Mouse (Mus musculus): ENCODE results near the gene Exosc5. TPM values are rescaled to one million over a fixed set of nuclear protein-coding genes. Genes with fewer than 3 reads are reported as not detected.

Exosc5 gene
- polyA plus RNA-seq, 1 experiment from 2014 or later: 48.3 TPM

DNA sequence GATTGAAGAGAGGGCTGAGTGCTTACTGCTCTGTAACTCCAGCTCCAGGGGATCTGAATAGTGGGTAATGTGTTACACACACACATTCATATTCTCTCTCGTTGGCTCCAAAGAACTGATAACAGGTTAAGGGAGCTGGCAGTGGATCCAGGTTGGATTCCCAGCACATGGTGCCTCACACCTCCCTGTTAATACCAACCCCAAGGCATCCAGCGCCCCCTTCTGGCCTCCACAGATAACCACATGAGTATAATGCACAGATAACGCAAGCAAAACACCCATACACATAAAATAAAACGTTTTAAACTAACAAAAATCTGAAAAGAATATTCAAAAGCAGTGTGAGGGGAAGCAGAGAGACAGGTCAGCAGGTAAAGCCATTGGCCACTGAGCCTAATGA, 13.5 kb downstream of the Exosc5 start:
- WGBS: 53% methylated on average over 4 of the region's 4 CpGs
- Histone ChIP-seq H3K4me2 (ENCODE audit: low read length) (no peak overlapping the region), H3K4me3 (replicated peaks; ENCODE audit: low read length) (no peak overlapping the region), H3K27ac (ENCODE audit: low read length) (no peak overlapping the region), H3K9ac (replicated peaks; ENCODE audit: low read depth, low read length) (no peak overlapping the region), H3K36me3 (ENCODE audit: control insufficient read depth, insufficient read depth) (0 out of 2 replicates have a peak, but pooled peaks cover 3% of the 10 kb centered on the region), H3K4me1 (replicated peaks; ENCODE audit: control insufficient read depth, insufficient read depth, low read length) (peaks cover 25% of the 10 kb centered on the region), H3K27me3 (replicated peaks; ENCODE audit: control insufficient read depth, insufficient read depth, low read length) (peaks cover 20% of the 10 kb centered on the region), H3K9me3 (ENCODE audit: control insufficient read depth, low read length) (no peaks in the 10 kb centered on the region)
- ATAC-seq: no peak

DNA sequence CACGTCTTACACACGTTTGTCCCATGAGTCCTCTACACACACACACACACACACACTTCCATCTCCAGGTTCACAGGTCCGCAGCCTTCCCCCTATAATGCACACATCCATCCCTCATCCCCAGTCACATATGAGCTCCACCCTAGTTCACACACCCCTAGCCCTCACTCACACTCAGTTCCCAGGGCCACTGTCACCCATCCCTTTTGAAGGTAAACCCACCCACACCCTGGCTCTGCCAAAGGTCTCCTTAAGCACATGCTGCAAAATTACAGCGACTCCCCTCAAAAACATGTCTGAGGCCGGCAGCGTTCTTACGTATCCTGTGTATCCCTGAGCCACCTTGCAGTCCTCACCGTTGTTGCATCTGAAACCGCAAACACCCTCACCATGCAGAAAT, 15.3 kb downstream of the Exosc5 start:
- no peak for ATAC-seq
- Histone ChIP-seq H3K4me2 (ENCODE audit: low read length) (peak overlapping the region; percentile 60), H3K27me3 (replicated peaks; ENCODE audit: control insufficient read depth, insufficient read depth, low read length) (peaks cover 22% of the 10 kb centered on the region), H3K9ac (replicated peaks; ENCODE audit: low read depth, low read length) (no peak overlapping the region), H3K9me3 (ENCODE audit: control insufficient read depth, low read length) (no peaks in the 10 kb centered on the region), H3K27ac (ENCODE audit: low read length) (no peak overlapping the region), H3K4me1 (replicated peaks; ENCODE audit: control insufficient read depth, insufficient read depth, low read length) (peaks cover 25% of the 10 kb centered on the region), H3K36me3 (ENCODE audit: control insufficient read depth, insufficient read depth) (no peaks in the 10 kb centered on the region), H3K4me3 (replicated peaks; ENCODE audit: low read length) (peak overlapping the region; percentile 43)
- 31% methylated on average over 9 of the region's 9 CpGs for WGBS

DNA sequence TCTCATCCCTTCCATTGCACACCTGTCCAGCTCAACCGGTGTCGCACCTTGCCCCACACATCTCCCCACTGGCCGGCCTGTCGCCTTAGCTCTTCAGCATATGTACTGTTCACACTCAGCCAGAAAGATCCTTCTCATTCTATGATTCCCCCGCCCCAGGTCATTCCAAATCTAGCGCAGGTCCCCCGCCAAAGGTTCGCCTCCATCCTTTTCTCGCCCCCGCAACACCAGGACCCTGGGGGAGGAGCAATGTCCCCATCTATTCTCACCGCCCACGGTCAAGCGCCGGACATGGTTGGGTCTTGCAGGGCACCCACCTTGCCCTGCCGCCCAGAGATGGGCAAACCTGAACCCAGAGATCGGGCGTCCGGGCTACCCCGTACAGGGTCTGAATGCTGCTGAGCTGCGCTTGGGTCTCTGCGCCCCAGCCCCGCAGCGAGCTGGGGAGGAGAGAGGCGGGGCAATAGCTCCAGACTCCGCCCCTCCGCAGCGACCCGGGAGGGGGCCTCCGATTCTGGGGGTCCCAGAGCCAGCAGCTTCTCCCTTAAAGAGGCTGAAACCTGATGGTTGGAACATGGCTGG, 15.8 kb downstream of the Exosc5 start, which contains the start of gene Tmem91:
TSS of gene Tmem91 (minus strand) at position 448 of the 582 bp plus-strand sequence.
- Histone ChIP-seq H3K4me2 (ENCODE audit: low read length) (peak within 1 kb of the TSS; percentile 60), H3K9ac (replicated peaks; ENCODE audit: low read depth, low read length) (peak within 1 kb of the TSS; percentile 53), H3K36me3 (ENCODE audit: control insufficient read depth, insufficient read depth) (no peaks in the 10 kb centered on the region), H3K27ac (ENCODE audit: low read length) (peak within 1 kb of the TSS; percentile 29), H3K4me1 (replicated peaks; ENCODE audit: control insufficient read depth, insufficient read depth, low read length) (peaks cover 25% of the 10 kb centered on the region), H3K27me3 (replicated peaks; ENCODE audit: control insufficient read depth, insufficient read depth, low read length) (peaks cover 22% of the 10 kb centered on the region), H3K4me3 (replicated peaks; ENCODE audit: low read length) (peak within 1 kb of the TSS; percentile 43), H3K9me3 (ENCODE audit: control insufficient read depth, low read length) (no peaks in the 10 kb centered on the region)
- 2% methylated on average over 29 of the region's 29 CpGs for WGBS
- no peak; the same call in 1 of the 2 replicates for ATAC-seq

DNA sequence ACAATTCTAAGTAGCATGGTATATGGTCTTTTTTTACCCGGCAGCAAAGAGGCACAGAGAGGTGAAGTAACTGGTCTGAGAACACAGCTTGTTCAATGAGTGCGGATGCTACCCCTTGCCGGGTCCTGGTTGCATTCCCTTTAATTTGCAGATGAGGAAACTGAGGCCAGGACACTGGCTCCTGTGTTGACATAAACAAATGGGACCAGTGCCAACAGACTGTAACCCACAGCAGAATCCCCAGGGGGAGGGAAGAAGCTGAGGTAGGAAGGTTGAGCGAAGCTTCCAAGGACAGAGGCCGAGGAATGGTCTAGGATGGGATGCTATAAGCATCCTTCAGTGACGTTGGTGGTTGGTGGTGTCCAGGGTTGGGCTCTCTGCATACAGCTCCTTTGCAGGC, 16.4 kb downstream of the Exosc5 start:
- Histone ChIP-seq H3K36me3 (ENCODE audit: control insufficient read depth, insufficient read depth) (no peaks in the 10 kb centered on the region), H3K4me1 (replicated peaks; ENCODE audit: control insufficient read depth, insufficient read depth, low read length) (peaks cover 30% of the 10 kb centered on the region), H3K9me3 (ENCODE audit: control insufficient read depth, low read length) (no peaks in the 10 kb centered on the region), H3K27me3 (replicated peaks; ENCODE audit: control insufficient read depth, insufficient read depth, low read length) (peaks cover 22% of the 10 kb centered on the region), H3K27ac (ENCODE audit: low read length) (no peak overlapping the region), H3K4me3 (replicated peaks; ENCODE audit: low read length) (peak overlapping the region; percentile 43), H3K4me2 (ENCODE audit: low read length) (peak overlapping the region; percentile 60), H3K9ac (replicated peaks; ENCODE audit: low read depth, low read length) (no peak overlapping the region; the same call in 1 of the 2 replicates)
- WGBS: 47% methylated on average over 6 of the region's 6 CpGs
- ATAC-seq: no peak

DNA sequence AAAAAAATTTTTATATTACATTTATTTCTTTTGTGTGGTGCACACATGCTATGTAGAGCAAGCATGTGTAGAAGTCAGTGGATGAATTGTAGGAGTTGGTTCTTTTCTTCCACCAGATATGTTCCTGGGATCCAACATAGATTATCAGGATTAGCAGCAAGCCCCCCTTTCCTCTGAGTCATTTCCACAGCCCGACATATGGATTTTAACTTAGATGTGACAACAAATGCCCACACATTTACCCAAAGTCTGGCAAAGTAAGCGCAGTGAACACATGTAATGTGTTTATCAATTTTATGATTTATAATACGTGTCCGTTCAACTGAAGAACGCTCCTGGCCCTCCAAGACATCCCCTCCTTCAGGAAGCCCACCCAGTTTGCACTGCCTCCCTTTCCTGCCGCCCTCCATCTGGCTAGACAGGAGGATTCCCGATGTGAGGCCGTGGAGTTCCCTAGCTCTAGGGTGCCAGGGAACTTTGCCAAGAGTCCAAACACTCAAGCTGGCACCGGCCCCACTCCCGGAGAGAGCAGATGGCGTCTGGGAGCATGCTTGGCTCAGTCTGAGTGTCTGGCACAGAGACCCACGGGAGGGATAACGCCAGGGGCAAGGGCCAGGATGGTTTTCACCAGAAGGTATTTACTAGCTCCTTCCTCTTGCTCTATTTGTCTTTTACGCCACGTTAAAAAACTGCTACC, 17.3 kb downstream of the Exosc5 start:
- WGBS: 27% methylated on average over 15 of the region's 15 CpGs
- Histone ChIP-seq H3K4me3 (replicated peaks; ENCODE audit: low read length) (no peak overlapping the region), H3K9ac (replicated peaks; ENCODE audit: low read depth, low read length) (no peak overlapping the region), H3K27me3 (replicated peaks; ENCODE audit: control insufficient read depth, insufficient read depth, low read length) (peaks cover 22% of the 10 kb centered on the region), H3K36me3 (ENCODE audit: control insufficient read depth, insufficient read depth) (no peaks in the 10 kb centered on the region), H3K27ac (ENCODE audit: low read length) (peak overlapping the region; percentile 90), H3K4me1 (replicated peaks; ENCODE audit: control insufficient read depth, insufficient read depth, low read length) (peaks cover 30% of the 10 kb centered on the region), H3K4me2 (ENCODE audit: low read length) (no peak overlapping the region), H3K9me3 (ENCODE audit: control insufficient read depth, low read length) (no peaks in the 10 kb centered on the region)
- peak; percentile 76 for ATAC-seq

DNA sequence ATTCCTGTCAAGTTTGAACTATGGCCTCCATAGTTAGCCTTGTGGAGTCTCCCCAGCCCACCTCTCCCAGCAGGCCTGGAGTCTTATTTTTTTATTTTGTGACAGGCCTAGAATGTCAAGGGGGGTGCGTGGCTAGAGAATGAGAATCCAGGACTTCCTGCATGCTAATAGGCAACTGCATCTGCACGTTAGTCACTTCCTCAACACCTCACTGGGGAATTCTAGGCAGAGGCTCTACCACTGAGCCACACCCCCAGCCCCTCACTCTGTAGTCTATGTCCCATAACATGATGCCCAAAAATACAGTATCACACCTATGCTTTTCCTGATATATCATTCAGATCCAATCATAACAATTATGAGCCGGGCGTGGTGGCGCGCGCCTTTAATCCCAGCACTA, 18.0 kb downstream of the Exosc5 start:
- peaks cover 22% of the 10 kb centered on the region for H3K27me3 ChIP-seq (replicated peaks; ENCODE audit: control insufficient read depth, insufficient read depth, low read length)
- no peaks in the 10 kb centered on the region for H3K36me3 ChIP-seq (ENCODE audit: control insufficient read depth, insufficient read depth)
- no peaks in the 10 kb centered on the region for H3K9me3 ChIP-seq (ENCODE audit: control insufficient read depth, low read length)
- ATAC-seq: no peak
- 78% methylated on average over 7 of the region's 7 CpGs for WGBS
- peak overlapping the region; percentile 90 for H3K27ac ChIP-seq (ENCODE audit: low read length)
- H3K4me3 ChIP-seq (replicated peaks; ENCODE audit: low read length): no peak overlapping the region
- H3K4me2 ChIP-seq (ENCODE audit: low read length): no peak overlapping the region
- peaks cover 30% of the 10 kb centered on the region for H3K4me1 ChIP-seq (replicated peaks; ENCODE audit: control insufficient read depth, insufficient read depth, low read length)
- H3K9ac ChIP-seq (replicated peaks; ENCODE audit: low read depth, low read length): no peak overlapping the region

DNA sequence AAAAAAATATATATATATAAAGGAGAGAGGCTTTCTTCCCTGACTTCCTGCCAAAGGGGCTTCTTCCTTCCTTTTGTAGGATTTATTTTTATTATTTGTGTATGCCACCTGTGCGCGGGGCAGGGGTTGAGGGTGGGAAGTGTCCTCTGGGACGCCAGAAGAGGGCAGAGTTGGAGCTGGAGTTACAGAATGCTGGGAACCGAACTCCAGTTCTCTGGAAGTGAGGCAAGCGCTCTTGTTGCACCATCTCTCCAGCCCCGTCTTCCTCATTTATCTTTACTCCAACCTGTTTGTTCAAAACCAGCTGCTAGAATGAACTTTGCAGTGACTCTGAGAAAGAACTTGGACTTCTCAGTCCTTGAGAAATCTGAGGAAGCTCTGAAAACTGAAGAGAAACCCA, 21.0 kb downstream of the Exosc5 start:
- no peaks in the 10 kb centered on the region for H3K9me3 ChIP-seq (ENCODE audit: control insufficient read depth, low read length)
- no peak overlapping the region; the same call in 1 of the 2 replicates for H3K27ac ChIP-seq (ENCODE audit: low read length)
- ATAC-seq: no peak
- H3K36me3 ChIP-seq (ENCODE audit: control insufficient read depth, insufficient read depth): no peaks in the 10 kb centered on the region
- peak overlapping the region; percentile 51 for H3K4me3 ChIP-seq (replicated peaks; ENCODE audit: low read length)
- H3K4me1 ChIP-seq (replicated peaks; ENCODE audit: control insufficient read depth, insufficient read depth, low read length): peaks cover 26% of the 10 kb centered on the region
- WGBS: 5% methylated on average over 6 of the region's 6 CpGs
- H3K4me2 ChIP-seq (ENCODE audit: low read length): peak overlapping the region; percentile 57
- peaks cover 6% of the 10 kb centered on the region; the same call in 1 of the 2 replicates for H3K27me3 ChIP-seq (replicated peaks; ENCODE audit: control insufficient read depth, insufficient read depth, low read length)
- H3K9ac ChIP-seq (replicated peaks; ENCODE audit: low read depth, low read length): peak overlapping the region; percentile 60; the same call in 1 of the 2 replicates

DNA sequence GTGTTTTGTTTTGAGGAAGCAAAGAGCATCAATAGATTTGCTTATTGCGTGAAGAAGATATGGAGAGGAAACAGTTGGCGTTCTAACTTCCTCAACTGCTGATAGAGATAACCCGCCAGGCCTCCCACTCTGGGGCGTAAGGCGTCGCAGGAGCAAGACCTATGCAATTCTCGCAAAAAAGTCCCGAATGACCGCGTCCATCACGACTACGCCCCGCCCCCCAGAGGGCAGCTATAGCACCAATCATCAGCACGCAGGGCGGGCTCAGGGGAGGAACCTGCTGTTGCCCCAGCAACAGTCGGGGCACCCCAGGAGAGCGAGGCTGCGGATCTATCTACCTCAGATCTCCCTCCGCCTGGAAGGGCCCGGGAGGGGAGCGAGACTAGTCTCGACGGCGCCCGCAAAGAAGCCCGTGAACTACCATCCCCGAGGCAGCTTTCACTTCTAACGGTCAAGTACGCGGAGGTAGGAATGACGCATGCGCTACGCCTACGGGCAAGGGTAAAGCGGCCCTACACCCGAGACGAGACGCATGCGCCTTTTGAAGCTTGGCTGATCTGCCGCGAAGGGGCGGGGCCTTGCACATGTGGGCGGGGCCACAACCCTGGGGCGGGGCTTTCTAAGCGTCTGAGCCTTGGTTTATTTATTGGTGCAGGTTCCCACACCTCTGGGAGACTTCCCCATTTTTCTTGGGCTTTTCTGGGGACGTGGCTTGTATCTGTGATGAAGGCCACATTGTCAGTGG, 21.7 kb downstream of the Exosc5 start, which contains the start of gene B9d2:
TSS of gene B9d2 (plus strand) at position 267 of the 745 bp plus-strand sequence.
- Histone ChIP-seq H3K4me2 (ENCODE audit: low read length) (peak within 1 kb of the TSS; percentile 57), H3K9ac (replicated peaks; ENCODE audit: low read depth, low read length) (peak within 1 kb of the TSS; percentile 60), H3K27ac (ENCODE audit: low read length) (peak within 1 kb of the TSS; percentile 87), H3K4me3 (replicated peaks; ENCODE audit: low read length) (peak within 1 kb of the TSS; percentile 51), H3K4me1 (replicated peaks; ENCODE audit: control insufficient read depth, insufficient read depth, low read length) (peaks cover 19% of the 10 kb centered on the region), H3K27me3 (replicated peaks; ENCODE audit: control insufficient read depth, insufficient read depth, low read length) (peaks cover 4% of the 10 kb centered on the region), H3K9me3 (ENCODE audit: control insufficient read depth, low read length) (no peaks in the 10 kb centered on the region), H3K36me3 (ENCODE audit: control insufficient read depth, insufficient read depth) (no peaks in the 10 kb centered on the region)
- under 1% methylated on average over 46 of the region's 46 CpGs for WGBS
- ATAC-seq: peak; percentile 90
